Mouse (Mus musculus) embryonic facial prominence, embryonic 15.5 days (tissue): Measurements from ENCODE around the gene Galnt2. TPM values are rescaled to one million over a fixed set of nuclear protein-coding genes. Genes with fewer than 3 reads are reported as not detected.

Experiments
- ATAC-seq: fragments of 200-750 bp; cut with Nextera tagmentation; 2 replicates; pipeline ENCODE4 v1.8.0; 2017; ENCODE audit warnings: low read depth, moderate TSS enrichment; ENCODE audit not compliant: insufficient number of reproducible peaks, low FRiP score, low TSS enrichment
- H3K27ac ChIP-seq: fragments of 300-500 bp; sonication (generic); replicated peaks from 2 replicates; pipeline ENCODE4 v1.5.1; 2015; ENCODE audit warnings: mild to moderate bottlenecking, inconsistent platforms
- H3K27me3 ChIP-seq: fragments of 300-500 bp; sonication (generic); 2 replicates; pipeline ENCODE4 v1.6.1; 2015; ENCODE audit warnings: inconsistent platforms
- H3K36me3 ChIP-seq: fragments of 300-500 bp; sonication (generic); 2 replicates; pipeline ENCODE4 v1.6.1; 2015; ENCODE audit warnings: mild to moderate bottlenecking, inconsistent platforms
- H3K4me1 ChIP-seq: fragments of 300-500 bp; sonication (generic); 2 replicates; pipeline ENCODE4 v1.6.1; 2015; ENCODE audit warnings: inconsistent platforms
- H3K4me2 ChIP-seq: fragments of 300-500 bp; sonication (generic); replicated peaks from 2 replicates; pipeline ENCODE4 v1.6.1; 2015; ENCODE audit warnings: mild to moderate bottlenecking, inconsistent platforms
- H3K4me3 ChIP-seq: fragments of 300-500 bp; sonication (generic); replicated peaks from 2 replicates; pipeline ENCODE4 v1.5.1; 2015; ENCODE audit warnings: mild to moderate bottlenecking, inconsistent platforms
- H3K9ac ChIP-seq: fragments of 300-500 bp; sonication (generic); 2 replicates; pipeline ENCODE4 v1.6.1; 2015; ENCODE audit warnings: inconsistent platforms
- H3K9me3 ChIP-seq: fragments of 300-500 bp; sonication (generic); replicated peaks from 2 replicates; pipeline ENCODE4 v1.6.1; 2016; ENCODE audit warnings: inconsistent platforms
- WGBS: fragments of 180-500 bp; shearing (Covaris S2); methylation state at CpG from one replicate; pipeline ENCODE4 v1.1.7; 2015; 5-methylcytosine and 5-hydroxymethylcytosine counted together
- polyA plus RNA-seq: library from polyadenylated mRNA; unstranded; fragments of >200 nt; fragmentation: Nextera tagmentation; extraction: Ambion mirVana; gene quantifications from 2 replicates; pipeline ENCODE4 v1.2.1, GENCODE M21; 2015

The Galnt2 gene
- polyA plus RNA-seq, 1 experiment from 2014 or later = 40.0 TPM

DNA sequence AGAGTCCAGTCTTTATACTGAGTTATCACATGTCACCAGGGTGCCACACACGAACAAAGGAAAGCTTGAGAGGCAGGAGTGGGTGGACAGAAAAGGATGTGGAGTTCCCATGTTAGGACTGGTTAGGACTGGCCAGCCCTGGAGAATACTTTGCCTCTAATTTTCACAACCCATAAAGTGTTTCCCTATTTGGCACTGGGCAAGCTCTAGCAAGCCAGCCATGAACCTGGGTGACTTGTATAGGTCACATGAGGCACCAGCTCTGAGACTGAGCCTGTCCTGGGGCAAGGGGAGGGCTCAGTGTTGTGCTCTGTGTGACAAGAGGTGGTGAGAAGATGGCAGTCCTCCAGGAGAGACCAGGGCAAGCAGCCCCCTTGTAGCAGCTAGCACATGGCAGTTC is 116.9 kb downstream of the Galnt2 start:
- no peak overlapping the region for H3K4me2 ChIP-seq
- no peak overlapping the region for H3K9ac ChIP-seq
- no peaks in the 10 kb centered on the region for H3K4me1 ChIP-seq
- H3K36me3 ChIP-seq = peaks cover 20% of the 10 kb centered on the region
- no peak overlapping the region for H3K27ac ChIP-seq
- WGBS = 54% methylated on average over 1 of the region's 1 CpGs
- no peak overlapping the region for H3K4me3 ChIP-seq
- no peak for ATAC-seq
- no peaks in the 10 kb centered on the region for H3K9me3 ChIP-seq
- no peaks in the 10 kb centered on the region for H3K27me3 ChIP-seq

DNA sequence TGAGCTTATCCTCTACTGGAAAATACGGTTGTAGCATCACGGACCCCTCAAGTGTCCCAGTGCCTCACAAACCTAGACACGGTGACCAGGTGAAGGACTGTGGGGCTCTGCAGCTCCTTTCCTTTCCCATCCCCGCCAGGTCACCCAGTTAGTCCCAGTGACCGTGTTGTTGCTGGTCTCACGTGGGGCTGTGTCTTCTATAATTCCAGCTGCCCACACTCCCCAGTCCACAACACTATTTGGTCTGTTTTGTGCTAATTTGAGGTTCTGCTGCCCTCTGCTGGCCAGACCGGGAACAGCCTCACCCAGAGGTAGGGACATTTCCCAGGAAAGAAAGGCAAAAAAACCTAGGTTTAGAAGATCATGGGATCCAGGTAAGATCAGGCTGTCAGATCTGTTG is 118.5 kb downstream of the Galnt2 start:
- ATAC-seq = no peak
- 36% methylated on average over 7 of the region's 7 CpGs for WGBS

DNA sequence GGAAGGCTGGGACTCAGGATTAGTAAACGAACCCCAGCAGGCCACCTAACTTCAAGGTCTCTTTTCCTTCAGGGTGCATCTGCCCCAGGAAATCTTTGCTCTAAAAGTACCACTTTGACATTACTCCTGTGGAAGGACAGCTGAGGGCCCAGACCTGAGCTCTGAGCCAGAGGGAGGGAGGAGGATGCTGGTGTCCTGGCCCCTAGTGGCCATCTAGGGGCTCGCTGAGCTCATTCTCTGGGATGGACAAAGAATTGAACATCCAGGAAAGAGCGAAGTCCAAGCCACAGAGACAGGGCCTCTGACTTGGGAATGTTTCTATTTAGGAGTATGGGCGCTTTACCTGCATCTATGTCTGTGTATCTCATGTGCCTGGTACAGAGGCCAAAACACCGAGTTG is 120.4 kb downstream of the Galnt2 start:
- ATAC-seq = no peak
- H3K4me1 ChIP-seq = no peaks in the 10 kb centered on the region
- H3K9ac ChIP-seq = no peak overlapping the region
- no peak overlapping the region for H3K4me2 ChIP-seq
- no peaks in the 10 kb centered on the region for H3K27me3 ChIP-seq
- H3K4me3 ChIP-seq = no peak overlapping the region
- H3K27ac ChIP-seq = no peak overlapping the region
- 52% methylated on average over 5 of the region's 5 CpGs for WGBS
- H3K36me3 ChIP-seq = no peaks in the 10 kb centered on the region
- H3K9me3 ChIP-seq = no peaks in the 10 kb centered on the region

More for the DNA sequence above, 118.5 kb downstream of the Galnt2 start:
- no peak overlapping the region for H3K4me2 ChIP-seq
- H3K4me1 ChIP-seq = no peaks in the 10 kb centered on the region
- no peak overlapping the region for H3K4me3 ChIP-seq
- H3K27me3 ChIP-seq = no peaks in the 10 kb centered on the region
- no peaks in the 10 kb centered on the region for H3K9me3 ChIP-seq
- H3K9ac ChIP-seq = no peak overlapping the region
- no peak overlapping the region for H3K27ac ChIP-seq
- peaks cover 5% of the 10 kb centered on the region for H3K36me3 ChIP-seq

DNA sequence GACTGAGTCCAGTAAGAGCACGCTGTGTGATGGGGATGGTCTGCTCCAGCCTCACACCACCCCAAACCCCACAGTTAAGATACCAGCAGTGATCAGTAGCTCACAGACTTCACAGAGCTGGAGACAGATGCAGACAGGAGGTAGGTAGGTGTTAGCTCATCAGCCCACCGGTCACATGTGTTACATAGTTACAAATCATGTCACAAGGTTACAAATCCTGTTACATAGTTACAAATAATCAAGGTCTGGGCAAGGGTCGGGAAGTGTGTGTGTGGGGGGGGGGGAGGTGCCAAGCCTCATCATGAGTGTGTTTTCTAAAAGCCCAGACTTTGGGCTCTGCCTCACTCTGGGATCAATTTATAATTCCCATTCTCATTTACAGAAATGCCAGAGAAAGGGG is 129.7 kb downstream of the Galnt2 start:
- Histone ChIP-seq H3K4me1 (no peaks in the 10 kb centered on the region), H3K9me3 (no peaks in the 10 kb centered on the region), H3K4me2 (no peak overlapping the region), H3K36me3 (no peaks in the 10 kb centered on the region), H3K27me3 (no peaks in the 10 kb centered on the region), H3K27ac (no peak overlapping the region), H3K9ac (no peak overlapping the region), H3K4me3 (no peak overlapping the region)
- WGBS = 74% methylated on average over 3 of the region's 3 CpGs
- ATAC-seq = no peak

DNA sequence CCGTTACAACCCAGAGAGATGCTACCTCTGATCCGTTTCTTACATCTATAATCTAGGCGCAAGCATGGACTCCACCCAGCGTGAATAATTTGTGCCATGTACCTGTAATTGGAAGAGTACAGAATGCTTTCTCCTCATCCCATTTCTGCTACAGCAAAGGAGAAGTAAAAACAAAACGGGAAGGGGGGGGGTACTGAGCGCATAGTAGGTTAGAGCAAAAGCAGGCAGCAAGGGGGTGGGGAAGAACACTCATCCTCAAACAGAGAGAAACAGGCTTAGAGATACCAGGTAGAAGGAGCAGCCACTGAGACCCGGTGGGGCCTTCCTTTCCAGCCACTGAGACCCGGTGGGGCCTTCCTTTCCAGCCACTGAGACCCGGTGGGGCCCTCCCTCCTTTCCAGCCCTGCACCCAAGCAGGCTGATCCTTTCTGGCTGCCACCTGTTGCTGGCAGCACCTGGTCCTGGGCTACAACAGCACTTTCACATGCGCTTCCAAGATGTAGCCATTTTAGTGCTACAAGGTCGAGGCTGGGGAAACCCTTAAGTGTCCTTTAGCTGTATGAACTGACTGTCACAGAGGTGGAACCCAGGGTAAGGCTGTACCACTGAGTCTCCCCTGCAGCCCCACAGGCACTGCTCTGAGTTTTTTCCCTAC is 130.7 kb downstream of the Galnt2 start:
- 74% methylated on average over 11 of the region's 11 CpGs for WGBS
- H3K27me3 ChIP-seq = no peaks in the 10 kb centered on the region
- H3K4me3 ChIP-seq = no peak overlapping the region
- no peaks in the 10 kb centered on the region for H3K36me3 ChIP-seq
- no peaks in the 10 kb centered on the region for H3K4me1 ChIP-seq
- no peak for ATAC-seq
- no peaks in the 10 kb centered on the region for H3K9me3 ChIP-seq
- H3K4me2 ChIP-seq = no peak overlapping the region
- no peak overlapping the region for H3K27ac ChIP-seq
- H3K9ac ChIP-seq = no peak overlapping the region

DNA sequence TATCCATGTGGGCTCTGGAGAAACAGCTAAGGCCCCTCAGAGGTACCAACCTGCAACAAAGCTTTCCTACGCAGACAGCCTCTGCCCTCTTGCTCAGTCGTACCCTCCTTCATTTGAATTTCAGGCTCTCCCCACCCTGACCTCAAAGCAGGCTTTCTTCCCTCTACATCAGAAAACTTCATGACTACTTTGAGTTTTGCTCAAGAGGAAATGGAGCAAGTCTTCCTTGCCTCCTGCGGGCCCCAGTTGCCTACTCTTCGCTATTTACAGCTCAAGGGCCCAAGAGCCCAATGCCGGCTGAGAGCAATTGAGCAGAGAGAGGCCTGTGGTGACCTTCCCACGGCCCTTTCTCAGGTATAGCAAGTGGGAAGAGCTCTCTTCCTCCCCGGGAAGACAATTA is 131.4 kb downstream of the Galnt2 start:
- Histone ChIP-seq H3K4me2 (no peak overlapping the region), H3K9ac (no peak overlapping the region), H3K9me3 (no peaks in the 10 kb centered on the region), H3K27ac (no peak overlapping the region), H3K4me1 (no peaks in the 10 kb centered on the region), H3K36me3 (no peaks in the 10 kb centered on the region), H3K4me3 (no peak overlapping the region), H3K27me3 (no peaks in the 10 kb centered on the region)
- ATAC-seq = no peak
- WGBS = 76% methylated on average over 7 of the region's 7 CpGs

DNA sequence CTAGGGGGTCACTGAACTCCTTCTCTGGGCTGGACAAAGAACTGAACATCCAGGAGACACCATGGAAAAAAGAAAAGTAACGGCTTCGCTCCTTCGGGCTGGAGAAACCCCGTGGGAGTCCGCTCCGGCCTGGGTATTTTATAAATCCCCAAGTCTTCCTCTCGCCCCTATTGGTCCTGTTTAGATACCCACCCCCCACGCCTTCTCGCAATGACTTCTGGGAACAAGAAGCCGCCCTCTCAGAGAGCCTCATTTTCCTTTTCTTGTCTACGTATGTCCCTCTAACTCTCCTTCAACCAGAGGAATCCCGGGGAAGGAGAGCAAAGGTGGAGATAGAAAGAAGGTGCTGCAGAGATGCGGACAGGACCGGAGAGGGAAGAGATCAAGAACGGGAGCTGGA is 132.1 kb downstream of the Galnt2 start:
- H3K9me3 ChIP-seq = no peaks in the 10 kb centered on the region
- H3K27ac ChIP-seq = no peak overlapping the region
- H3K4me2 ChIP-seq = no peak overlapping the region
- H3K9ac ChIP-seq = no peak overlapping the region
- no peaks in the 10 kb centered on the region for H3K27me3 ChIP-seq
- 90% methylated on average over 15 of the region's 15 CpGs for WGBS
- no peak overlapping the region for H3K4me3 ChIP-seq
- H3K4me1 ChIP-seq = no peaks in the 10 kb centered on the region
- no peak for ATAC-seq
- no peaks in the 10 kb centered on the region for H3K36me3 ChIP-seq

DNA sequence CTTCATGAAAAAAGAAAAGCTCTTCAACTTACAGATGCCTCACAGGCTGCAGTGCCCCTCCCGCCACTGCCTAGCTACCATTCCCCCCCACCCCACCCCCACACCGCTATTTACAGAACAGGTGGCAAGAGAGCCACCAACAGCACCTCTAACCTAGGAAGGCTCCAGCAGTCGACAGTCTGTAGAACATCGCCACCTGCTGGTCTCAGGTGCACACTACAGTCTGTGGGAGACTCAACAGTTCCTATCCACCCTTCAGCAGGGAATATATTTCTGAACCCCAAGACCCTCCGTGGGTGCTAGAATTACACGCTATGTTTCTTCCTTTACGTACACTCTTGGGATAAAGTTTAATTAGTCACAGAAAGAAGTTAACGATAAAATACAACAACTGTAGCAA is 137.0 kb downstream of the Galnt2 start:
- no peaks in the 10 kb centered on the region for H3K36me3 ChIP-seq
- H3K9me3 ChIP-seq = no peaks in the 10 kb centered on the region
- H3K4me3 ChIP-seq = no peak overlapping the region
- no peaks in the 10 kb centered on the region for H3K27me3 ChIP-seq
- no peak for ATAC-seq
- H3K9ac ChIP-seq = no peak overlapping the region
- H3K27ac ChIP-seq = no peak overlapping the region
- H3K4me1 ChIP-seq = no peaks in the 10 kb centered on the region
- 13% methylated on average over 8 of the region's 8 CpGs for WGBS
- no peak overlapping the region for H3K4me2 ChIP-seq

DNA sequence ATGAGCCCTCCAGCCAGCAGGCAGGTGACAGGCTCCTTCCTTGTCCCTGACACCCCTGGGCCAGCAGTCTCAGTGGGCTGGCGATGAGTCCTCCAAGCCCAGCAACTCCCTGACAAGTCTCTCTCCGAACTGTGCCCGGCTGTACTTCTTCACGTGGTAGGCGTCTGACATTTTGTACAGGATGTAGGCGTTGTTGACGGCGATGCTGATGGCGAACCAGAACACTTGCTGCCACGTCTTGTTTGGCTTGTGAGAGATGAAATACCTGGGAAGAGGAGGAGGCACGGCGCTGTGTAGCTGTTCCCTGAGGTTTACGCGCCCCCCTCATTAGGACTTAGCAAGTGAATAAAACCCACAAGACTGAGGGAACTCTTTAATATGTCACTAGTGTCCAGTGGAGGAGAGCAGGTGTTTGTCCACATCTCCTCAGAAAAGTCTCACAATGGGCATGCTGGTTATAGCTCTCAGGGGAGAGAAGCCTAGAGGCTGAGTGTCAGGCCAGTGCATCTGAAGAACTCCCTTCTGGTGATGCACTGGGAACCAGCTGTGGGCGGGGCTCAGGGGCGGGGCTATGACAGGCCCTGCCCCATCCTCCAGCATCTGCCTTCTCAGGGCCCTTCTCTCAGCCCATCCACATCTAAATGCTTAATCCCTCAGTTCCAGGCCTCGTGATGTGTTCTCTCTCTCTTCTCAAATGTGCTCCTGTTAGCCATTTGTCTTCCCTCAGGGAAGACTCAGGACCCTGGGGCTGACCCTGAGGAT is 139.4 kb downstream of the Galnt2 start:
- no peaks in the 10 kb centered on the region for H3K27me3 ChIP-seq
- WGBS = 76% methylated on average over 17 of the region's 17 CpGs
- ATAC-seq = no peak

DNA sequence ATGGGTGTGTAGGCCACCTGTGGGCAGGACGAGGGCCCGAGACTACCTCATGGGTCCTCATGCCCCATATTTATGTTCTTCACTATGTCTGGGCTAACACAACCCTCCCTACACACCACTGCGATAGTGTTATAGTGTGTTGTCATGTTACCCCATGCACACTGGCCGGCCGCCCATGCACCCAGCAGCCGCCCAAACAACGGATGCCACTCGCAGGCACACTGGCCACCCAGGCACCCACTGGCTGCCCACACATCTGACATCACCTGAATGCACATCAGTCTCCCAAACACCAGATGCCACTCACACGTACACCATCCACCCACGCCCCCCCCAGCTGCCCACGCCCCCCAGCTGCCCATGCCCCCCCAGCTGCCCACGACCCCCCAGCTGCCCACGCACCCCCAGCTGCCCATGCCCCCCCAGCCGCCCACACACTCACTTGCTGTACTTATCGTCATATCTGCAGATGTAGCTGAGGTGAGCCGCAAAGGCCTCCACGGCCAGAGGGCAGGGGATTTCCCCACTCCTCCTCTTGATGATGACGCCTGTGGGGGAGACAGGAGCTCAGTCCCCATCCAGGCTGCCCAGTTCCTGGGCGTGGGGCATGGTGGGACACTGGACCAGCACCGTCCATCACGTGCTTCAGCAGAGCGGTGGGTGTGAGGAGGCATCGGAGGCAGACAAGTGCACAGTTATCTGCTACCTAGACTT is 140.4 kb downstream of the Galnt2 start:
- 83% methylated on average over 23 of the region's 23 CpGs for WGBS
- no peak overlapping the region for H3K9ac ChIP-seq
- no peak for ATAC-seq

More for the DNA sequence above, 139.4 kb downstream of the Galnt2 start:
- Histone ChIP-seq H3K9me3 (no peaks in the 10 kb centered on the region), H3K4me1 (no peaks in the 10 kb centered on the region), H3K4me3 (no peak overlapping the region), H3K36me3 (no peaks in the 10 kb centered on the region), H3K27ac (no peak overlapping the region), H3K9ac (no peak overlapping the region), H3K4me2 (no peak overlapping the region)

DNA sequence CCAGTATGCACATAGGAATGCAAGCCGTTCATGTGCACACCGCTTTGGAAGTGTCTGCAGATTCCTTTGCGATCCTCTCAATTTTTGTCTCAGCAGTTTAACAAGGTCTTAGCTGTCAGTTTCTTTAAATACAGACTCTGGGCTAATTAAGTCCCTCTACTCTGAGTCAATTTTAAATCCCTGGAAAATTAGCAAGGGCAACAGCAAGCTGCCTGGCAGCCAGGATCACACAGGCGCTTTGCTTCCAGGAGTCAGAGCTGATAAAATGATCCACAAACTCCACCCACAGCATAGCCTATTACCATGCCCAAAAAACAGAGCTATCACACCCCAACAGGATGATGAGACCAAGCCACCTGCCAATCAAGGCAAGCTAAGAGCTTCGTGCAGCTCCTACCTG is 142.6 kb downstream of the Galnt2 start:
- Histone ChIP-seq H3K9ac (no peak overlapping the region), H3K9me3 (no peaks in the 10 kb centered on the region), H3K27ac (no peak overlapping the region), H3K4me1 (no peaks in the 10 kb centered on the region), H3K4me3 (no peak overlapping the region), H3K27me3 (no peaks in the 10 kb centered on the region), H3K4me2 (no peak overlapping the region), H3K36me3 (no peaks in the 10 kb centered on the region)
- WGBS = 86% methylated on average over 5 of the region's 5 CpGs
- ATAC-seq = no peak

More for the DNA sequence above, 140.4 kb downstream of the Galnt2 start:
- Histone ChIP-seq H3K9me3 (no peaks in the 10 kb centered on the region), H3K36me3 (no peaks in the 10 kb centered on the region), H3K4me1 (no peaks in the 10 kb centered on the region), H3K27me3 (no peaks in the 10 kb centered on the region), H3K4me3 (no peak overlapping the region), H3K4me2 (no peak overlapping the region), H3K27ac (no peak overlapping the region)
